Mouse (Mus musculus) forebrain, embryonic 11.5 days (tissue): ENCODE measurements at regions not wholly inside any gene's neighbourhood (a gene's known extent, or its start where the extent isn't known, plus 50 kb on each side); places are given as distances from the start of the nearest gene placed in this dataset.

Experiments
- ATAC-seq: fragments of 200-750 bp; cut with Nextera tagmentation; replicated peaks from 2 replicates; pipeline ENCODE4 v1.8.0; 2017; ENCODE audit warnings: moderate TSS enrichment; ENCODE audit not compliant: low FRiP score
- DNase-seq: peaks from one replicate; pipeline ENCODE4 v3.0.0-alpha.2; 2017; ENCODE audit warnings: low spot score
- H3K27ac ChIP-seq: fragments of 300-500 bp; sonication (generic); 2 replicates; pipeline ENCODE4 v1.5.1; 2014; ENCODE audit warnings: low read depth, low read length
- H3K27me3 ChIP-seq: fragments of 300-500 bp; sonication (generic); 2 replicates; pipeline ENCODE4 v1.6.1; 2014; ENCODE audit warnings: mild to moderate bottlenecking, low read length, mixed read lengths; ENCODE audit not compliant: control insufficient read depth, insufficient read depth
- H3K36me3 ChIP-seq: fragments of 300-500 bp; sonication (generic); 2 replicates; pipeline ENCODE4 v1.6.1; 2014; ENCODE audit warnings: mild to moderate bottlenecking, low read length, moderate library complexity, mixed read lengths; ENCODE audit not compliant: control insufficient read depth, insufficient read depth
- H3K4me1 ChIP-seq: fragments of 300-500 bp; sonication (generic); replicated peaks from 2 replicates; pipeline ENCODE4 v1.6.1; 2014; ENCODE audit warnings: low read length, mixed read lengths; ENCODE audit not compliant: control insufficient read depth, insufficient read depth
- H3K4me2 ChIP-seq: fragments of 300-500 bp; sonication (generic); 2 replicates; pipeline ENCODE4 v1.6.1; 2014; ENCODE audit warnings: low read depth, mild to moderate bottlenecking, low read length, moderate library complexity, mixed read lengths; ENCODE audit not compliant: severe bottlenecking
- H3K4me3 ChIP-seq: fragments of 300-500 bp; sonication (generic); 2 replicates; pipeline ENCODE4 v1.5.1; 2014; ENCODE audit warnings: low read depth, low read length
- H3K9ac ChIP-seq: fragments of 300-500 bp; sonication (generic); 2 replicates; pipeline ENCODE4 v1.6.1; 2014; ENCODE audit warnings: low read length
- H3K9me3 ChIP-seq: fragments of 300-500 bp; sonication (generic); 2 replicates; pipeline ENCODE4 v1.6.1; 2016; ENCODE audit warnings: low read length, mixed read lengths; ENCODE audit not compliant: control insufficient read depth
- WGBS: fragments of 180-500 bp; shearing (Covaris S2); extraction: QIAGEN DNeasy Blood & Tissue Kit; methylation state at CpG from one replicate; pipeline ENCODE4 v1.1.7; 2014; 5-methylcytosine and 5-hydroxymethylcytosine counted together

- Histone ChIP-seq H3K9ac (no peak overlapping the region), H3K27me3 (no peaks in the 10 kb centered on the region), H3K36me3 (no peaks in the 10 kb centered on the region), H3K4me3 (no peak overlapping the region), H3K4me1 (no peaks in the 10 kb centered on the region), H3K4me2 (no peak overlapping the region), H3K9me3 (no peaks in the 10 kb centered on the region), H3K27ac (no peak overlapping the region)
- no peak for DNase-seq
- 83% methylated on average over 5 of the region's 5 CpGs for WGBS
- no peak for ATAC-seq
Observed at GRCm38 (mm10) chr4:152990266-152990665, 492.3 kb downstream of the Ajap1 start.

- WGBS, result 88% methylated on average over 4 of the region's 4 CpGs
Observed at GRCm38 (mm10) chr4:152987726-152988125, 494.9 kb downstream of the Ajap1 start.

GRCm38 (mm10) chr4:152975012-152975675 is 497.5 kb upstream of the Kcnab2 start:
- no peak for ATAC-seq
- H3K9me3 ChIP-seq, result no peaks in the 10 kb centered on the region
- no peak for DNase-seq
- H3K27ac ChIP-seq, result no peak overlapping the region
- no peak overlapping the region for H3K4me3 ChIP-seq
- WGBS, result 90% methylated on average over 8 of the region's 8 CpGs
- no peaks in the 10 kb centered on the region for H3K36me3 ChIP-seq
- no peaks in the 10 kb centered on the region for H3K27me3 ChIP-seq
- H3K9ac ChIP-seq, result no peak overlapping the region
- no peaks in the 10 kb centered on the region for H3K4me1 ChIP-seq
- no peak overlapping the region for H3K4me2 ChIP-seq

More at GRCm38 (mm10) chr4:152987726-152988125, 494.9 kb downstream of the Ajap1 start:
- H3K4me2 ChIP-seq, result no peak overlapping the region
- no peaks in the 10 kb centered on the region for H3K4me1 ChIP-seq
- no peaks in the 10 kb centered on the region for H3K36me3 ChIP-seq
- H3K27ac ChIP-seq, result no peak overlapping the region
- no peak overlapping the region for H3K4me3 ChIP-seq
- DNase-seq (no peak), ATAC-seq (no peak)
- H3K9ac ChIP-seq, result no peak overlapping the region
- no peaks in the 10 kb centered on the region for H3K27me3 ChIP-seq
- H3K9me3 ChIP-seq, result no peaks in the 10 kb centered on the region

- Histone ChIP-seq H3K4me3 (no peak overlapping the region), H3K4me1 (no peaks in the 10 kb centered on the region), H3K36me3 (no peaks in the 10 kb centered on the region), H3K4me2 (no peak overlapping the region), H3K27me3 (no peaks in the 10 kb centered on the region), H3K9ac (no peak overlapping the region), H3K9me3 (no peaks in the 10 kb centered on the region), H3K27ac (no peak overlapping the region)
- no peak for DNase-seq
- WGBS, result 86% methylated on average over 6 of the region's 6 CpGs
- ATAC-seq, result no peak
Observed at GRCm38 (mm10) chr4:152963001-152963400, 485.3 kb upstream of the Kcnab2 start.

GRCm38 (mm10) chr4:152962165-152962564 is 484.5 kb upstream of the Kcnab2 start:
- no peaks in the 10 kb centered on the region for H3K4me1 ChIP-seq
- no peaks in the 10 kb centered on the region for H3K36me3 ChIP-seq
- no peaks in the 10 kb centered on the region for H3K27me3 ChIP-seq
- H3K27ac ChIP-seq, result no peak overlapping the region
- no peak for ATAC-seq
- no peaks in the 10 kb centered on the region for H3K9me3 ChIP-seq
- no peak overlapping the region for H3K9ac ChIP-seq
- no peak overlapping the region for H3K4me3 ChIP-seq
- DNase-seq, result no peak
- no peak overlapping the region for H3K4me2 ChIP-seq

GRCm38 (mm10) chr4:152961677-152962076 is 484.0 kb upstream of the Kcnab2 start:
- DNase-seq (no peak), ATAC-seq (no peak)
- H3K27me3 ChIP-seq, result no peaks in the 10 kb centered on the region
- H3K9ac ChIP-seq, result no peak overlapping the region
- no peaks in the 10 kb centered on the region for H3K9me3 ChIP-seq
- H3K27ac ChIP-seq, result no peak overlapping the region
- no peaks in the 10 kb centered on the region for H3K36me3 ChIP-seq
- no peak overlapping the region for H3K4me2 ChIP-seq
- no peak overlapping the region for H3K4me3 ChIP-seq
- WGBS, result 93% methylated on average over 4 of the region's 4 CpGs
- no peaks in the 10 kb centered on the region for H3K4me1 ChIP-seq

GRCm38 (mm10) chr4:152959627-152960230 is 482.1 kb upstream of the Kcnab2 start:
- Histone ChIP-seq H3K9ac (no peak overlapping the region), H3K9me3 (no peaks in the 10 kb centered on the region), H3K4me1 (no peaks in the 10 kb centered on the region), H3K36me3 (no peaks in the 10 kb centered on the region), H3K27ac (no peak overlapping the region), H3K4me3 (no peak overlapping the region), H3K27me3 (no peaks in the 10 kb centered on the region), H3K4me2 (no peak overlapping the region)
- DNase-seq (no peak), ATAC-seq (no peak)
- 81% methylated on average over 12 of the region's 12 CpGs for WGBS

- no peak for DNase-seq
- Histone ChIP-seq H3K27me3 (no peaks in the 10 kb centered on the region), H3K4me1 (peaks cover 5% of the 10 kb centered on the region; the same call in 1 of the 2 replicates), H3K27ac (no peak overlapping the region), H3K36me3 (no peaks in the 10 kb centered on the region), H3K4me3 (no peak overlapping the region), H3K9ac (no peak overlapping the region), H3K9me3 (no peaks in the 10 kb centered on the region), H3K4me2 (no peak overlapping the region)
- 75% methylated on average over 15 of the region's 15 CpGs for WGBS
- no peak for ATAC-seq
Observed at GRCm38 (mm10) chr4:152953237-152953974, 475.7 kb upstream of the Kcnab2 start.
